Mouse (Mus musculus) forebrain, embryonic 11.5 days (tissue): ENCODE data around the gene Bri3. TPM values are rescaled to one million over a fixed set of nuclear protein-coding genes. Genes with fewer than 3 reads are reported as not detected.

ENCODE experiments used
- ATAC-seq: fragments of 200-750 bp; cut with Nextera tagmentation; replicated peaks from 2 replicates; pipeline ENCODE4 v1.8.0; 2017; ENCODE audit warnings: moderate TSS enrichment; ENCODE audit not compliant: low FRiP score
- DNase-seq: peaks from one replicate; pipeline ENCODE4 v3.0.0-alpha.2; 2017; ENCODE audit warnings: low spot score
- H3K27ac ChIP-seq: fragments of 300-500 bp; sonication (generic); 2 replicates; pipeline ENCODE4 v1.5.1; 2014; ENCODE audit warnings: low read depth, low read length
- H3K27me3 ChIP-seq: fragments of 300-500 bp; sonication (generic); 2 replicates; pipeline ENCODE4 v1.6.1; 2014; ENCODE audit warnings: mild to moderate bottlenecking, low read length, mixed read lengths; ENCODE audit not compliant: control insufficient read depth, insufficient read depth
- H3K36me3 ChIP-seq: fragments of 300-500 bp; sonication (generic); 2 replicates; pipeline ENCODE4 v1.6.1; 2014; ENCODE audit warnings: mild to moderate bottlenecking, low read length, moderate library complexity, mixed read lengths; ENCODE audit not compliant: control insufficient read depth, insufficient read depth
- H3K4me1 ChIP-seq: fragments of 300-500 bp; sonication (generic); replicated peaks from 2 replicates; pipeline ENCODE4 v1.6.1; 2014; ENCODE audit warnings: low read length, mixed read lengths; ENCODE audit not compliant: control insufficient read depth, insufficient read depth
- H3K4me2 ChIP-seq: fragments of 300-500 bp; sonication (generic); 2 replicates; pipeline ENCODE4 v1.6.1; 2014; ENCODE audit warnings: low read depth, mild to moderate bottlenecking, low read length, moderate library complexity, mixed read lengths; ENCODE audit not compliant: severe bottlenecking
- H3K4me3 ChIP-seq: fragments of 300-500 bp; sonication (generic); 2 replicates; pipeline ENCODE4 v1.5.1; 2014; ENCODE audit warnings: low read depth, low read length
- H3K9ac ChIP-seq: fragments of 300-500 bp; sonication (generic); 2 replicates; pipeline ENCODE4 v1.6.1; 2014; ENCODE audit warnings: low read length
- H3K9me3 ChIP-seq: fragments of 300-500 bp; sonication (generic); 2 replicates; pipeline ENCODE4 v1.6.1; 2016; ENCODE audit warnings: low read length, mixed read lengths; ENCODE audit not compliant: control insufficient read depth
- WGBS: fragments of 180-500 bp; shearing (Covaris S2); extraction: QIAGEN DNeasy Blood & Tissue Kit; methylation state at CpG from one replicate; pipeline ENCODE4 v1.1.7; 2014; 5-methylcytosine and 5-hydroxymethylcytosine counted together
- polyA plus RNA-seq: library from polyadenylated mRNA; unstranded; fragments of >200 nt; fragmentation: Nextera tagmentation; extraction: Ambion mirVana; gene quantifications from 2 replicates; pipeline ENCODE4 v1.2.1, GENCODE M21; 2014

The Bri3 gene
- polyA plus RNA-seq, 1 experiment from 2014 or later, result 136 TPM

GRCm38 (mm10) chr5:144286591-144287266 is 42.5 kb downstream of the Bri3 start:
- H3K27me3 ChIP-seq, result no peaks in the 10 kb centered on the region
- DNase-seq, result no peak
- no peaks in the 10 kb centered on the region for H3K9me3 ChIP-seq
- H3K4me2 ChIP-seq, result no peak overlapping the region
- no peak overlapping the region for H3K4me3 ChIP-seq
- WGBS, result 86% methylated on average over 9 of the region's 9 CpGs
- ATAC-seq, result no peak
- H3K27ac ChIP-seq, result no peak overlapping the region
- no peaks in the 10 kb centered on the region for H3K36me3 ChIP-seq
- H3K4me1 ChIP-seq, result no peaks in the 10 kb centered on the region
- no peak overlapping the region for H3K9ac ChIP-seq

- 89% methylated on average over 3 of the region's 3 CpGs for WGBS
- Histone ChIP-seq H3K9ac (no peak overlapping the region), H3K27ac (no peak overlapping the region), H3K4me1 (no peaks in the 10 kb centered on the region), H3K27me3 (no peaks in the 10 kb centered on the region), H3K4me2 (no peak overlapping the region), H3K9me3 (no peaks in the 10 kb centered on the region), H3K4me3 (no peak overlapping the region), H3K36me3 (no peaks in the 10 kb centered on the region)
- no peak for DNase-seq
- ATAC-seq, result no peak
These were observed 43.1 kb downstream of the Bri3 start for GRCm38 (mm10) chr5:144287267-144287820.

GRCm38 (mm10) chr5:144288391-144288790 is 44.2 kb downstream of the Bri3 start:
- ATAC-seq, result no peak
- H3K36me3 ChIP-seq, result no peaks in the 10 kb centered on the region
- 88% methylated on average over 9 of the region's 9 CpGs for WGBS

DNA sequence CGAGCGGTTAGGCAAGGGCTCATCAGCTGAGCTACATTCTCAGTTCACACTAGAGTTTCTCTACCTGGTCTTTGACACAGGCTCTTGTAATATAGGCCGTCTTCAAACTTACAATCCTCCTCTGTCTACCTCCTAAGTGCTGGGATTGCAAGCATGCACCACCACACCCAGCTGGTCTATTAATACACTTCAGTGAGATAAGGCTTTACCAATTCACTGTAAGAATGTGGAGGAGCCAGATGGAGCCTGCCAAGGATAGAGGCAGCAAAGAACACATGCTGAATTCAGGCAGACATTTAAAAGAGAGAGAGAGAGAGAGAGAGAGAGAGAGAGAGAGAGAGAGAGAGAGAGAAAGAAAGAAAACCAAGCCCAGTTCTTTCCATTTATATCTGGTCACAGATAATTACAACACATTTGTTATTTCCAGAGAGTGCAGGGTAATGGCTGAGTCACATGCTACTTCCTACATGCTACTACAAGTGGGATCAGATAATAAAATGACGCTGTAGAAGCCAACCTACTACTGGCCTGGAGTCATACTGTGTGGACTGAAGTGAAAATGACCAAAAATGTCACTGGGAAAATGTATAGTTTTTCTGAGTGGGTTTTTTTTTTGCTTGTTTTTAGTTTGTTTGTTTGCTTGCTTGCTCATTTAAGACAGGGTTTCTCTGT is 45.7 kb downstream of the Bri3 start:
- no peaks in the 10 kb centered on the region for H3K9me3 ChIP-seq
- H3K36me3 ChIP-seq, result no peaks in the 10 kb centered on the region
- no peak overlapping the region for H3K27ac ChIP-seq
- H3K9ac ChIP-seq, result no peak overlapping the region
- ATAC-seq (no peak), DNase-seq (no peak)
- no peak overlapping the region for H3K4me3 ChIP-seq
- H3K4me2 ChIP-seq, result no peak overlapping the region
- H3K4me1 ChIP-seq, result no peaks in the 10 kb centered on the region
- WGBS, result 93% methylated on average over 4 of the region's 4 CpGs
- no peaks in the 10 kb centered on the region for H3K27me3 ChIP-seq

More at GRCm38 (mm10) chr5:144288391-144288790, 44.2 kb downstream of the Bri3 start:
- H3K27me3 ChIP-seq, result no peaks in the 10 kb centered on the region
- H3K27ac ChIP-seq, result no peak overlapping the region
- no peak for DNase-seq
- no peaks in the 10 kb centered on the region for H3K9me3 ChIP-seq
- H3K4me3 ChIP-seq, result no peak overlapping the region
- H3K4me2 ChIP-seq, result no peak overlapping the region
- no peak overlapping the region for H3K9ac ChIP-seq
- H3K4me1 ChIP-seq, result no peaks in the 10 kb centered on the region

- Histone ChIP-seq H3K27me3 (no peaks in the 10 kb centered on the region), H3K9me3 (no peaks in the 10 kb centered on the region), H3K4me3 (no peak overlapping the region), H3K27ac (no peak overlapping the region), H3K9ac (no peak overlapping the region), H3K36me3 (no peaks in the 10 kb centered on the region), H3K4me2 (no peak overlapping the region), H3K4me1 (no peaks in the 10 kb centered on the region)
- no peak for ATAC-seq
- WGBS, result 89% methylated on average over 7 of the region's 7 CpGs
- DNase-seq, result no peak
These were observed 50.7 kb downstream of the Bri3 start for GRCm38 (mm10) chr5:144294908-144295307.

DNA sequence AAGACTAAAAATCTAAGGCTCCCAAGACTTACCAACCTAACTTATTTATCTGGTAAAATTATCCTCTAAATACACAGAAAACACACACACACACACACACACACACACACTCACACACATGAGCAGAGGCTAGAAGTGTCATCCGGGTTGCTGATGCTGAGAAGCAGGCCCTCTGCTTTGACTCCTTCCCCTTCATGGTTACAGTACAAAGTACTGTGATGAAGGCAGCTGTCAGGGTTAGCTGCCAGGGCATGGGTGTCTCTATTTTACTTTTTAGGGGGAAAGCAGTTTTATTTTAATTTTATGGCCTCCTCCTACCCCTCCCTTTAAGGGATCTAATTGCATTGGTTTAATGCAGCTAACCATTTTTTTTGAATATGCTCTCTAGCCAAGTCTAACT is 51.1 kb downstream of the Bri3 start:
- Histone ChIP-seq H3K36me3 (no peaks in the 10 kb centered on the region), H3K27me3 (no peaks in the 10 kb centered on the region), H3K9ac (no peak overlapping the region), H3K9me3 (no peaks in the 10 kb centered on the region), H3K4me1 (no peaks in the 10 kb centered on the region), H3K4me3 (no peak overlapping the region), H3K4me2 (no peak overlapping the region), H3K27ac (no peak overlapping the region)
- no peak for ATAC-seq
- WGBS, result 94% methylated on average over 1 of the region's 1 CpGs
- no peak for DNase-seq

DNA sequence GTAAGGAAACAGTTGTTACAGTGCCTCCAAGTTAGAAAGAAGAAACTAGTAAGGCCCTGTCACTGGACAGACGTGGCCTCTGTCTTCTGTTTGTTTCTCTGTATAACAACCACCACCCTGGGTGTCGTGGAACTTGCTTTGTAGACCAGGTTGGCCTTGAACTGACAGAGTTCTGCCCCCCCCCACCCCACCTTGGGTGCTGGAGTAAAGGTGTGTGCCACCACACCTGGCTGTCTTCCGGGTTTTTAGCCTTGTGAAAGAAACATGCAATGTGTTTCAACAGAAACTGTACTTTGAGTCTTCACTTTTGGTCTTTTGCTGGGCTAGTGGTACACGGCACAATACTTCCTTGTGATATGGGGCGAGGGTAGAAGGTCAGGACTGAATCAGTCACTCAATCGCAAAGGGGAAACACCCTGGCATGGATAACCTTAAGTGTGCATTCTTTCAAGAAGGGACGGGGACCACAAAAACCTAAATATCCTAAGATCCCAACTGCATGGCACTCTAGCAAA is 51.9 kb downstream of the Bri3 start:
- ATAC-seq (no peak), DNase-seq (no peak)
- no peaks in the 10 kb centered on the region for H3K9me3 ChIP-seq
- H3K4me3 ChIP-seq, result no peak overlapping the region
- H3K9ac ChIP-seq, result no peak overlapping the region
- H3K4me1 ChIP-seq, result no peaks in the 10 kb centered on the region
- H3K4me2 ChIP-seq, result no peak overlapping the region
- whole genome bisulfite sequencing, result 85% methylated on average over 7 of the region's 7 CpGs
- H3K27me3 ChIP-seq, result no peaks in the 10 kb centered on the region
- no peaks in the 10 kb centered on the region for H3K36me3 ChIP-seq
- no peak overlapping the region for H3K27ac ChIP-seq

DNA sequence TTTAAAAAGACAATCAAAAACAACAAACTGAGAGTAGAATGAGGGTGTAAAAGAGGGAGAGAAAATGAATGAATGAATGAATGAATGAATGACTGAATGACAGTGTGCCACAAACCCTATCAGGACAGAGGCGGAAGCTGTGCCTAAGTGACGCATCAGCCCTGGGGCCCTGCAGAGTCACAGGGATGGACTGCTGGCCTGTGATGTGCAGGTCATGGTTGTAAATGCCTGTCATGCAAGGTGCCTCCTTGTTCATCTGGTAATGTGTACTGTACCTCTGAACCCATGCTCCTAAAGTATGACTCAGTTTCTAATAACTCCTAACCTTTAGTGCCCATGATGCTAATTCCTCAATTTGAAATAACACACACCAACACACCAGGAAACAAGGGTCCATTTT is 58.8 kb downstream of the Bri3 start:
- H3K27ac ChIP-seq, result no peak overlapping the region
- H3K27me3 ChIP-seq, result no peaks in the 10 kb centered on the region
- no peak overlapping the region for H3K9ac ChIP-seq
- H3K36me3 ChIP-seq, result no peaks in the 10 kb centered on the region
- H3K9me3 ChIP-seq, result no peaks in the 10 kb centered on the region
- ATAC-seq (no peak), DNase-seq (no peak)
- H3K4me1 ChIP-seq, result no peaks in the 10 kb centered on the region
- no peak overlapping the region for H3K4me3 ChIP-seq
- no peak overlapping the region for H3K4me2 ChIP-seq
- WGBS, result 95% methylated on average over 2 of the region's 2 CpGs
